ENCODE assay signal across 25 mouse cellular contexts in genomic region chr2:90518296-90518695, GRCm38 (mm10).
"Had no signal": no experiment of that assay in that cellular context is flagged by ENCODE, and none has a peak within 500 bp of the region (broad histone marks: within the 10 kb centered on the region; RNA-seq: fewer than 3 reads in every experiment).

No protein-coding gene starts in this region.

- H3K4me1 ChIP-seq: heart, embryonic 15.5 days; limb, embryonic 13.5 days; limb, embryonic 15.5 days had no signal

- DNase-seq: forebrain, postnatal 0 days; gastrocnemius, postnatal 14 days; gastrocnemius, postnatal 36 days; heart, adult 11 months; heart, adult 2 months; heart, postnatal 14 days; heart, postnatal 36 days; kidney, adult 11 months; kidney, adult 2 months; kidney, adult 9 months; kidney, postnatal 14 days; kidney, postnatal 36 days; left cerebral cortex, postnatal 4 days had no signal

- H3K4me2 ChIP-seq: heart, embryonic 11.5 days; heart, embryonic 13.5 days; heart, embryonic 15.5 days; hindbrain, embryonic 13.5 days; hindbrain, embryonic 15.5 days; kidney, embryonic 15.5 days; limb, embryonic 13.5 days; limb, embryonic 15.5 days; liver, embryonic 11.5 days had no signal

- H3K36me3 ChIP-seq: heart, embryonic 13.5 days; heart, embryonic 15.5 days; hindbrain, embryonic 13.5 days; hindbrain, embryonic 15.5 days; kidney, embryonic 15.5 days; limb, embryonic 13.5 days; limb, embryonic 15.5 days had no signal

- H3K27me3 ChIP-seq: heart, embryonic 13.5 days; heart, embryonic 15.5 days; hindbrain, embryonic 13.5 days; hindbrain, embryonic 15.5 days; kidney, embryonic 15.5 days; limb, embryonic 13.5 days; limb, embryonic 15.5 days had no signal

- H3K9ac ChIP-seq: forebrain, postnatal 0 days; heart, embryonic 13.5 days; heart, embryonic 15.5 days; hindbrain, embryonic 13.5 days; hindbrain, embryonic 15.5 days; kidney, embryonic 15.5 days; limb, embryonic 13.5 days; limb, embryonic 15.5 days had no signal

- H3K27ac ChIP-seq: heart, adult 2 months; heart, embryonic 13.5 days; heart, embryonic 15.5 days; hindbrain, embryonic 13.5 days; hindbrain, embryonic 15.5 days; hindbrain, postnatal 0 days; kidney, embryonic 15.5 days; kidney, postnatal 0 days; limb, embryonic 13.5 days; limb, embryonic 15.5 days had no signal

- H3K9me3 ChIP-seq: heart, embryonic 13.5 days; heart, embryonic 15.5 days; hindbrain, embryonic 13.5 days; hindbrain, embryonic 15.5 days; kidney, embryonic 15.5 days; limb, embryonic 13.5 days; limb, embryonic 15.5 days had no signal

- ATAC-seq: forebrain, postnatal 0 days; hindbrain, postnatal 0 days; intestine, embryonic 16.5 days had no signal

- H3K4me3 ChIP-seq: heart, adult 2 months; heart, embryonic 13.5 days; heart, embryonic 15.5 days; hindbrain, embryonic 13.5 days; hindbrain, embryonic 15.5 days; kidney, embryonic 15.5 days; limb, embryonic 13.5 days; limb, embryonic 15.5 days had no signal
